Mouse (Mus musculus): Measurements from ENCODE around the gene Alpl. TPM values are rescaled to one million over a fixed set of nuclear protein-coding genes. Genes with fewer than 3 reads are reported as not detected.

The Alpl gene
- total RNA-seq, 1 experiment from 2014 or later, result 1.2 TPM

GRCm38 (mm10) chr4:137699264-137700211 lies 96.6 kb downstream of the Alpl start:
- no peak for ATAC-seq (ENCODE audit: extremely low read depth, insufficient number of reproducible peaks, low FRiP score, poor library complexity, severe bottlenecking)

GRCm38 (mm10) chr4:137698076-137698985 lies 97.9 kb downstream of the Alpl start:
- no peak for ATAC-seq (ENCODE audit: extremely low read depth, insufficient number of reproducible peaks, low FRiP score, poor library complexity, severe bottlenecking)

- no peak for ATAC-seq (ENCODE audit: extremely low read depth, insufficient number of reproducible peaks, low FRiP score, poor library complexity, severe bottlenecking)
Measured at GRCm38 (mm10) chr4:137697156-137697885, 98.9 kb downstream of the Alpl start.

- no peak for ATAC-seq (ENCODE audit: extremely low read depth, insufficient number of reproducible peaks, low FRiP score, poor library complexity, severe bottlenecking)
Measured at GRCm38 (mm10) chr4:137695900-137696299, 100.3 kb downstream of the Alpl start.

GRCm38 (mm10) chr4:137695300-137695699 lies 100.9 kb downstream of the Alpl start:
- ATAC-seq (ENCODE audit: extremely low read depth, insufficient number of reproducible peaks, low FRiP score, poor library complexity, severe bottlenecking), result no peak

- no peak for ATAC-seq (ENCODE audit: extremely low read depth, insufficient number of reproducible peaks, low FRiP score, poor library complexity, severe bottlenecking)
Measured at GRCm38 (mm10) chr4:137692107-137692902, 103.9 kb downstream of the Alpl start.

Other genes with a start within 250 kb of the Alpl start
- not detected in 2 replicates for gene Ldlrad2, start 221.8 kb downstream of the Alpl start, total RNA-seq (2017)
- 185 and 190 TPM in 2 replicates for gene Usp48, start 202.6 kb downstream of the Alpl start, total RNA-seq (2017)
- 0.47 and 3.3 TPM in 2 replicates for gene Rap1gap, start 131.7 kb downstream of the Alpl start, total RNA-seq (2017)
- 5.7 and 5.9 TPM in 2 replicates for gene Ece1, start 65.9 kb upstream of the Alpl start, total RNA-seq (2017)
- 88.4 and 95.8 TPM in 2 replicates for gene Eif4g3, start 196.6 kb upstream of the Alpl start, total RNA-seq (2017)

All from neutrophil, adult 5-6 weeks (primary cell).